Mouse (Mus musculus) neural tube, embryonic 10.5 days (tissue): ENCODE results near the gene Rnf149.
"Not testable (repeated sequence)": the region's sequence is repeated elsewhere in the genome, so short reads cannot be mapped to it uniquely, and the experiment has no call there.

ENCODE experiments used
- DNase-seq: peaks from one replicate; pipeline ENCODE4 v3.0.0-alpha.2; 2017; ENCODE audit warnings: low spot score; ENCODE audit errors: extremely low spot score

Rnf149 gene

DNA sequence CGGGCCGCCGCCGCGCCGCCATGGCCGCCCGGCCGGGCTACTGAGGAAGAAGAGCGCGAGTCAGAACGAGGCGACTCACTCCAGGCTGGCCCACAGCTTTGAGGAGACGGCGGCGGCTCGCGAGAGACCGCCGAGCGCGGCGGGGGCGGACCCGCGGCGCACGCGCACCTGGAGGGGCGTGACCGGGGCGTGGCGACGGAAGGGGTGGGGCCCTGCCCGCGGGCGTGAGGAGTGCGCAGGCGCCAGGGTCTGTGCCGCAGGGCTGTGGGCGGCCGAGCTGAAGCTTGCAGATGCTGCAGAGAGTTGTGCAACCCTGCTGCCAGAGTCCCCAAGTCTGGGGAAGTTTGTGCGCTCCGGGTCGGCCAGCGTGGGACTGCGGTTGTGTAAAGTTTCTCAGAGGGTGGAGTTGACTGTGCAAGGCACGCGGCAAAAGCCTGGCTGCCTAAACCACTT, at the start of gene Rnf149:
Rnf149 (minus strand) TSS at position 153 of the 453 bp plus-strand sequence.
- peak; percentile 98 for DNase-seq

DNA sequence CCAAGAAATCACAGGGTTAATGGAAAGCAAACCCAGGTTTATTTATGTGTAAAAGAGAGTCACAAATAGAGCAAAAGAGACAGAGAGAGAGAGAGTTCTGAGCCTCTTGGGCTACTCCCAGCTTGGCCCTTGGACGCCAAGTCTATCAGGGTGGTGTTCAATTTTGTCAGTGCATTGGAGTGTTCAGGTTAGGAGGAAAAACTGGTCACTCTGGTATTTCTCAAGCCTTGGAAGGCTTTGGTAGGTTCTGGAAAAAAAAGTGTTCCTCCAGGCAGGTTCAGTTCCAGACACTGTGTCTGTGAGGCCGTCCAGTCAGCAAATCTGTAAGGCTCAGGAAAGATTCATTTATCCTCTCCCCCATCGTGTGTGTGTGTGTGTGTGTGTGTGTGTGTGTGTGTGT, 48.3 kb upstream of the Rnf149 start:
- DNase-seq: no peak

- DNase-seq: no peak
Measured at GRCm38 (mm10) chr1:39623729-39624128, 46.5 kb upstream of the Rnf149 start.

- no peak for DNase-seq
Measured at GRCm38 (mm10) chr1:39623106-39623505, 45.9 kb upstream of the Rnf149 start.

- no peak for DNase-seq
Measured at GRCm38 (mm10) chr1:39618524-39618923, 41.3 kb upstream of the Rnf149 start.

DNA sequence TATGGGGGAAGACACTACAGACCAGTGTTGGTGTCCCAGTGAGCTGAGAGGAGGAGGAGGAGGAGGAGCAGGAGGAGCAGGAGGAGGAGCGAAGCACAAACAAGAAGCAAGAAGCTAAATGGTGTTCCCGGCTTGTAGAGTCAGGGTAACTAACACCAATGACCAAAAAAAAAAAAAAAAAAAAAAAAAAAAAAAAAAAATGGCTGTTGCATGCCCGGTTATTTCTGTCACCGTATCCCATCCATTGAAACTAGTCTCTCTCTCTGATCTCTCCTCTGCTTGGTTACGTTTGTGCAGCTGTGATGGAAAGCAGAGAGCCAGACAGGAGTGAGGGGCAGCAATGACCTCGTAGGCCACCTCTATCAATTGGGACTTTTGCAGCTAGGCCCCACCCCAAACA, 38.3 kb upstream of the Rnf149 start:
- no peak for DNase-seq

DNA sequence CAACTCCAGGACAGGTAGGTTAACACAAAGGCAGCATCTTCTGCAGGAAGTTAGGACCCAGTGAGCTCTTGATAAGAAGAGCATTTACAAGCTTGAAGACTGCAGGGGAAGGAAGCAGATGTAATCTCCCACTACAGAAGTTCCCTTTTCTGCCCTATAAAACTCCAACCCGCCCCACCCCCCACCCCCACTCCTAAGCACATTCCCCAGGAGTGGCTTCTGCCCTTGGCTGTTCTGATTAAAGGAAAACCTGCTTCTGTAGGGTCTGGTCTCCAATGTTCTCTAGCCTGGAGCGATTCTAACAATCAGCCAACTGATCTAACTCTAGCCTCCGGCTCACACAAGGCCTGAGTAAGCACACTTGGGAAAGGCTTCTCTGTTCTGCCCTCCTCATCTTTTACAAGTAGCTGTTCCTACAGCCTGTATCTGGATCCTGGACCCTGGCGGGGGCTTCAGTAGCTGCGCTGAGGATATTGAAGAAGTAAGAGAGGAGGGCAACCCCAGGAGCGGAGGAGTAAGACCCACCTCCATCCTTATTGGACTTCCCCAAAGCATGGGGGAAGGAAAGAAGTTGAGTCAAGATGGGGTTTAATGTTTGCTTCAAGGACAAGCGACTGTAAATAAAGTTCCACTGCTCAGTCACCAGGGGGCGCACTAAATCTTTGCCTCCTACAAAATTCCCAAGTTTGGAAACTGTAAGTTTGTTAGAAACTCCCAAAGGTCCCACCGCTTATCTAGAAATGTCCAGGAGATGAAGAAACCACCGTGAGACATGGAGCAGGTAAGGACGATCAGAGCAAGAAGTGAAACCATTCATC, 37.5 kb upstream of the Rnf149 start:
- peak; percentile 68 for DNase-seq

- DNase-seq: no peak
Measured at GRCm38 (mm10) chr1:39613061-39613460, 35.9 kb upstream of the Rnf149 start.

DNA sequence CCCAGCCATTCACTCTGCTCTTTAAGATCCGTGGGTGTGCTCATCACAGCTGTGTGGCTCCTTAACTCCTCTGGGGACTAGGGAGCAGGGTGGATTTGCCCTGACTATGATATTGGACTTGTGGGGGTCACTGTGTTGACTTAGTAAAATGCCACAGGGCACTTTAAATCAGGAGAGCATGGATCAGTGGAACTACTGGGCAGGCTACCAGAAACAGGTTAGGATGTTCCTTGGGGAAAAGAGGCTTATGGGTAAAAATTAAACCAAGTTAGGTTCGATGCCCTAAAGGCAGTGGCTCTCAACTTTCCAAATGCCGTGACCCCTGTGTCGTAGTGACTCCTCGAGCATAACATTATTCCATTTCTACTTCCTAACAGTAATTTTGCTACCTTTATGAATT, 35.3 kb upstream of the Rnf149 start:
- DNase-seq: no peak

- DNase-seq: no peak
Measured at GRCm38 (mm10) chr1:39608534-39608933, 31.3 kb upstream of the Rnf149 start.

- no peak for DNase-seq
Measured at GRCm38 (mm10) chr1:39602477-39602876, 25.3 kb upstream of the Rnf149 start.

- no peak for DNase-seq
Measured at GRCm38 (mm10) chr1:39598726-39599125, 21.5 kb upstream of the Rnf149 start.

DNA sequence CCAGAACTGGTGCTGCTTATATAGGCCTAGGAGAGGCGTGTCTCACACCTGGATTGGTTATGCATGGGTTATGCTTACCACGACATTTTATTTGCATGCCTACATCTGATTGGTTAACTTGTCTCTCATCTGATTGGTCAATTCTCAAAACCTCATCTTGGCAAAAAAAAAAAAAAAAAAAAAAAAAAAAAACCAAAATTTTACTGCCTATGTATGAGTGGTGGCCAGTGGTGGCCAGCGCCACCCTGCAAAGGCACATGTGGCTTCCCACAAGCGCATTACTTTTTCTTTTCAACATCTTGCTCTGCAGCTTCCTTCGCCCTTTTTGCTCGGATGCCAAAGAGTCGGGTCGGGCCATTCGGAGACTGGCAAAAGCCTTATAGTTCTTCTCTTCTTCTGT, 19.9 kb upstream of the Rnf149 start:
- not testable (repeated sequence) for DNase-seq

- DNase-seq: no peak
Measured at GRCm38 (mm10) chr1:39593836-39594235, 16.6 kb upstream of the Rnf149 start.

GRCm38 (mm10) chr1:39592090-39592489, 14.9 kb upstream of the Rnf149 start:
- DNase-seq: no peak

DNA sequence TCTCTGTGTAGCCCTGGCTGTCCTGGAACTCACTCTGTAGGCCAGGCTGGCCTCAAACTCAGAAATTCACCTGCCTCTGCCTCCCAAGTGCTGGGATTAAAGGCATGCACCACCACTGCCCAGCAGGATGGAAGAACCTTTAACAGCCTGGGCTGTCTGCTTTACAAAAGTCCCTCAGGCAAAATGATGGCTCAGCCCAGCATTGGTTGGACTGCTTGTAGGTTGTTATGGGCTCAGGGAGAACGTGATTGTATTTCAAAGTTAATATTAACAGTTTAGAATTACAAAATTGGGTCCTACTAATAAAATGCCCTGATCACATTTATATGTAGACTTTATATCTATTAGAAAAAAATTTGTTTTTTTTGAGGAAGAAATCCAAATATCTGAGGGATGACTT, 14.4 kb upstream of the Rnf149 start:
- not testable (repeated sequence) for DNase-seq

DNA sequence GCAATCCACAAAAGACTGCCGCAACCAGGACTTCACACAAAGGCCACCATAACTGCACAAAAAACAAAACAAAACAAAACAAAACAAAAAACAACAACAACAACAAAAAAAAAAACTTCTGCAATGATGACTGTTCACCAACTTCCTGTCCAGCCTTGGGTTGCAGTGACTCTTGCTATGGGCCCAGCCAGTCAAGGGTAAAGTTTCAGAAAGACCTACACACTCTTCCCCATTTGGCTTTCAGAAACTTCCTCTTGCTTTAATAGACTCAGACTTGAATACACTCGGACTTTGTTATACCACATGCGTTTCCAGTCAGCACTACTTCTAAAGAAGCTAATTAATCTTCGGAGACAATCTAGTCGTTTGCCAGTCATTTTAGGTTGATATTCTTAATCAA, 13.0 kb upstream of the Rnf149 start:
- DNase-seq: no peak

GRCm38 (mm10) chr1:39585416-39585815, 8.2 kb upstream of the Rnf149 start:
- no peak for DNase-seq

- DNase-seq: no peak
Measured at GRCm38 (mm10) chr1:39583173-39583572, 6.0 kb upstream of the Rnf149 start.

GRCm38 (mm10) chr1:39581215-39581614, 4.0 kb upstream of the Rnf149 start:
- DNase-seq: no peak

DNA sequence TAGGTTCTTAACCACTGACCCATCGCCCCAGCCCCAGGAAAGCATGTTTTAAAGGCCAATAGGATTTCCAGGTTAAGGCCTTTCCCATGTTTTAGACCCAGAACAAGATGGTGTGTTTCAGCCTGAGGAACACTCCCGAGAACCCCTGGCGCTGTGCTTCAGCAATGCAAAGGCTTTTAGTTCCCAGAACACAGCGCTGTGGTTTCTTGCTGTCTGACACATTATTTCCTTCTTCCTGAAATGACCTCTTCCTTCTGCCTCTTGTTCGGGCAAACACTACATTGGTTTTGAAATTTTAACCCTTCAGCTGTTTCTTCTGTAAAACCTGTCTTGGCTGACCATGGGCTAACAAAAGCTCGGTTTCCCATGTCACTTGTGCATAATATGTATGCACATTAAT, 1.9 kb upstream of the Rnf149 start:
- DNase-seq: no peak

GRCm38 (mm10) chr1:39578446-39578845, 1.2 kb upstream of the Rnf149 start:
- DNase-seq: no peak
